Mouse (Mus musculus) monocyte, adult 5-6 weeks (primary cell): ENCODE results near the gene Nampt. TPM values are rescaled to one million over a fixed set of nuclear protein-coding genes. Genes with fewer than 3 reads are reported as not detected.
"Not testable (repeated sequence)": the region's sequence is repeated elsewhere in the genome, so short reads cannot be mapped to it uniquely, and the experiment has no call there.

ENCODE experiments used
- ATAC-seq: fragments of 153-309, 156-312 bp; replicated peaks from 2 replicates; pipeline ENCODE4 v1.8.0; 2017; ENCODE audit warnings: mild to moderate bottlenecking; ENCODE audit not compliant: low TSS enrichment, insufficient number of reproducible peaks, severe bottlenecking, poor library complexity, low FRiP score
- total RNA-seq: library from RNA; stranded (forward); fragments of 200-1000, 200-491, 200-594 nt; gene quantifications from 3 replicates; pipeline ENCODE4 v1.2.3, GENCODE M21; 2017

The Nampt gene
- total RNA-seq, 1 experiment from 2014 or later: 65.6 TPM

DNA sequence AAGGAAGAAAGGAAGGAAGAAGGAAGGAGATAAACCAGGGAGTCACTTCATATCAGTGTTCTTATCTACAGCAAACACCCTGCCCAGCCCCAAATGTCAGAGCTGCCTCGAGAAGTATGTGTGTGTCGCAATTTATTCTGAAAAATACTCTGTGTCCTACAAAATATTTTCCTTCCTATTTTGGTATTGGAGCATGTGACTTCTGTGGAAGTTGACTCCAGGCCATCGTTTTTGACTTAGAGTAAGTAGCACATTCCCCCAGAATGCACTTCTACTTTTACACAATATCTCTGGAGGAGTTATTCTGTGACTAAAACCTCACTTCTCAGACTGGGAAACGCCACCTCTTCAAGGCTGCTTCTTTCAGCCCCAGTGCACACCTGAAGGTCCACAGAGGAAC lies 71.1 kb downstream of the Nampt start:
- ATAC-seq: no peak

DNA sequence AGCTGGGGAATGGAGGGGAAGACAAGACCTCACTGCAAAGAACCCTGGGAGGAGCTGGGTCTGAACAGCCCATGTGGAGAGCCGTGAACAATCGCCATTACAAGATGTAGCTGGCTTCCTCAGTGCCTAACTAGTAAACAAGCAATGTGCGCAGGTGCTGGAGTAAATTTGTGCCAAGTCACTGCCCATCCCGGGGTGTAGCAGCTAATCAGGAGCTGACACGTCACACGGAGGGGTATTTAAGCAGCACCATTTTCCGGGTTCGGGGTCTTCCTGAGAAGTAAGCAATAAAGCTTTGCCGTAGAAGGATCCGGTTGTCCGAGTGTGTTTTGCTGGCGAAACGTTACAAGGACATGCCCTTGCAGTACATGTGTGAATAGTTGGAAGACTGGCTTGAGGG lies 71.9 kb downstream of the Nampt start:
- ATAC-seq: not testable (repeated sequence)

DNA sequence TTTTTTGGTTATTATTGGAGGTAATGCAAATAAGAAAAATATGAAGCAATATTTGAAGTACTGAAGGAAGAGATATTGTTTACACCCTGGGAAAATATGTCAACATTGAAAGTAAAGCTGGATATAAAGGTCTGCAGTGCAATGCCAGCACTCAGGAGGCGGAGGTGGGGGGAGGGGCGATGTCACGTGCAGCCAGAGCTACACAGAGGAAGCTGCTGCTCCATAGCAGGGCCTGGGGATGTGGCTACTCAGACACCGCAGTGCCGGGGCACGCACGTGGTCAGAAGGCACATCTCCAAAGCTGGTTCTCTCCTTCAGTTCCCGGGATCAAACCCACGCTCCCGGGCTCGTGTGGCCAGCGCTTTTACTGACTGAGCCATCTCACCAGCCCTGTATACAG lies 73.9 kb downstream of the Nampt start:
- ATAC-seq: no peak

DNA sequence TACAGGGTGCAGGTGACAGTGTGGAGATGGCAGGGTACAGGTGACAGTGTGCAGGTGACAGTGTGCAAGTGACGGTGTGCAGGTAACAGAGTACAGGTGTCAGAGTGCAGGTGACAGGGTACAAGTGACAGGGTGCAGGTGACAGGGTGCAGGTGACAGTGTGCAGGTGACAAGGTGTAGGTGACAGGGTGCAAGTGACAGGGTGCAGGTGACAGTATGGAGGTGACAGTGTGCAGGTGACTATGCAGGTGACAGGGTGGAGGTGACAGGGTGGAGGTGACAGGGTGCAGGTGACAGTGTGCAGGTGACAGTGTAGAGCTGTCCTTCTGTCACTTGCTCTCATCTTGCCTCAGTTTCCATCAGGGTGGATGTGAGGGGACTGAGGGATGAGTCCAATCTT lies 76.5 kb downstream of the Nampt start:
- no peak for ATAC-seq

DNA sequence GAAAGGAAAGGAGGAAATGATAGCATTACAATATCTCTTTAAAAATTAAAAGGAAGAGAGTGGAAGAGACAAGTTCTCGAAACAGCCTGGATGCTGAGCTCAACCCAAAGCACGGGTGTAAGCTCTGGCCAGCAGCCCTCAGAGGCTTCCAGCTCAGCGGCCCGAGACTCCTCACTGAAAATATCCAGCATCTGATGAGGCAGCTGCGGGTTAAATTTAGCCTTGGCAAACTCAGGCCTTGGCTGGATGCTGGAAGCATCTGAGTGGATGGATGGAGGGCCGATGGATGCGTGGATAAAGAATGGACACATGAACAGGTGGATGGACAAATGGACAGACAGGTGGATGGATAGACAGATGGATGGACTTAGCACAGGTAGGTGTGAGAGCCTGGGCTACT lies 77.2 kb downstream of the Nampt start:
- no peak for ATAC-seq

DNA sequence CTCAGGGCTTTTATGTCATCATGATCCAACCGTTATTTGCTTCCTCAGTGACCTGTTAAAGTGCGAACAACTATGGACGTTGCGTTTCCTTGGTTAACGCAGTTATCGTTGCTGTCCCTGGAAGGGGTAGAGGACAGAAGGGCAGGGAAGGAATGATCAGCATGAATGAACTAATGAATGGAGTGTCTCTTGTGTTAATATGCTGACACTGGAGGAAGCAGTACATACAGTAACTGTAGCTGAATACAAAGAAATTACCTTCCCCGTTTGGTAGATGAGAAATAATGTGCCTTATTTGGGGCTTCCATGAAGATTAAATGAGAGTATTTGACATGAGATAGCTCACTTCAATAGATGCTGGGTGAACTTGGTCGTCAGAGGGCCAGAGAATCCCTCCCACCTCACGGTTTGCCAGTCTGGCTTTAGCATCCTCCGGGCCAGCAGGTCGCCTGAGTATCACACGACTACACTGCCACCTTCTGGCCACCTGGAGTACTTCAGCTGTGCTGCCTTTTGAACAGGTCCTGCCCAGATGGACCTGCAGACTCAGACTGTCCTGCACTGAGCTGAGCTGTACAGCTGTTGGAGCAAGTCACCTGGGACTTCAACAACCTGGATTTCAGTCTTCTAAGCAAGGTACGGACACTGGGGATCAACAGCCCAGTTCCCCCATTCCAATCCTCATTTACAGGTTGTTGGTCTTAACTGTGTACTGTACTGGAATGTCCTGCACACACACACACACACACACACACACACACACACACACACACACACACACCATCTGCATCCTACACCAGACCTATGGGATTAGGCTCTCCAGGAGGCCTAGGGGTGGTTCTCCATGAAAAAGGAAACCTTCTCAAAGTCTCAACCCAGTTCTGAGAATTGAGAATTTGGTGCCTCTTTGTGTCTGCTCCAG lies 78.1 kb downstream of the Nampt start:
- peak; percentile 92 for ATAC-seq

DNA sequence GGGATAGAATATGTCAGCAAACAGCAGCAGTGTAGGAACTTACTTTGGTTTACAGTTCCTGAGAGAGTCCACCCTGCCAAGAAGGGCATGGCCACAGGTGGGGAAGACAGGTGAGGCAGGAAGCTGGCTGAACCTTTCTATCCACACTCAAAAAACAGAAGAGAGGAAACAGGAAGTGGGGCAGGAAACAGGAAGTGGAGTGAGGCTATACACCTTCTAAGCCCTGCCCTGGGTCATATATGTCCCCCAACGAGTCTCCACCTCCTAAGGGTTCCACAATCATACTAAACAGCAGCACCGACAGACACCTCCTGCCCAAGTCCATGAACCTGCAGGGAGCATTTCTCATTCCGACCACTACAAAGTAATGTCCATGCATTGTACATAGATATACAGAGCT lies 81.7 kb downstream of the Nampt start:
- no peak for ATAC-seq

Other genes with a start within 250 kb of the Nampt start
- gene Sypl, start 134.3 kb downstream of the Nampt start, total RNA-seq: 47.0 to 58.3 TPM (median 51.6 TPM) in 3 replicates